Mouse (Mus musculus) Muller cell, postnatal 12 days (primary cell): ENCODE measurements around the gene Pds5b.
"Not testable (repeated sequence)": the region's sequence is repeated elsewhere in the genome, so short reads cannot be mapped to it uniquely, and the experiment has no call there.

Source experiments
- DNase-seq: peaks from one replicate; pipeline ENCODE4 v3.0.0-alpha.2; 2015; ENCODE audit errors: inconsistent ontology term

The Pds5b gene

GRCm38 (mm10) chr5:150673153-150673835, at the start of gene Pds5b:
TSS of gene Pds5b (plus strand) at chr5:150673739.
- peak; percentile 97 for DNase-seq

GRCm38 (mm10) chr5:150625528-150625927, 48.0 kb upstream of the Pds5b start:
- DNase-seq, result no peak

DNA sequence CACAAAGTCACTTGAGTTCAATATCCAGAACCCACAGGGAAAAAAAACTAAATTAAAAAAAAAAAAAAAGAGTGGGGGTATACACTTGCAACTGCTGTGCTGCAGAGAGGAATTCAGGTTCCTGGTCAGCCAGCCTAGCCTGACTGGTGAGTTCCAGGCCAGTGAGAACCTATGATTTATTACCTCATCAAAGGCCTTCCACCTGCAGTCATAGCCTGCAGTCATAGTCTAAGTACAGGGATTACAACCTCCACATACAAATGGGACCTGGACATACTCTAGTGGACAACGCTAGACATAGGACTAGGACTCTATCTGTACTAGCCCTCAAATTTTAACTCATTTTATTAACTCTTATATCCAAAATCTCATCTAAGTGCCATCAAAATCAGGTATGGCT, 44.3 kb upstream of the Pds5b start:
- no peak for DNase-seq

- DNase-seq, result no peak
Observed at GRCm38 (mm10) chr5:150629692-150630091, 43.8 kb upstream of the Pds5b start.

DNA sequence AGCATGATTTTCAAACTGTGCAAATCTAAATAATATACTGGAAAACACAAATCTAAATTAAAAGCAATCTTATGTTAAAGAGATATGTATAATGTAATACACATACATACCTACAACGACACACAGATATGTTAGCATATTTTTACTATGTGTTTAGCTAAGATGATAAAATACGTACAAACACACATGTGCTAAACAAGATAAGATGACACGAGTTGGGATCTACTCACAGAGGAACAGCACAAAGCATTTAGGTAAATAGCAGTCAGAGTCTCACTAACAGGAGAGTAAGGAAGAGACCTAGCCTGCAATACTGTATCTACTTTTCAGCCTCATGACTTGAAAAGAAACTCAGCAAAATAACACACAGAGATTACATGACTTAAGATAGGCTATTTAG, 32.1 kb upstream of the Pds5b start:
- DNase-seq, result no peak

DNA sequence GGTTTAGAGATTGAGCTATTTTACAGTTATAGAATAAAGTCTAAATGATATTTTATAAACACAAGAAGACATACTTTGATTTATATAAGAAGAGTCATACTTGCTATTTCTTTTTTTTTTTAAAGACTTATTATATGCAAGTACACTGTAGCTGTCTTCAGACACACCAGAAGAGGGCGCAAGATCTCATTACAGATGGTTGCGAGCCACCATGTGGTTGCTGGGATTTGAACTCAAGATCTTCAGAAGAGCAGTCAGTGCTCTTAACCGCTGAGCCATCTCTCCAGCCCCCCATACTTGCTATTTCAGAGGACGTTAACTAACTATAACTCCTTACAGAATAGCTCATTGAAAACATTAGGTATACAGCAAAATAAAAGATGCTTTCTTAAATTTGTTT, 30.1 kb upstream of the Pds5b start:
- not testable (repeated sequence) for DNase-seq

GRCm38 (mm10) chr5:150644926-150645325, 28.6 kb upstream of the Pds5b start:
- DNase-seq, result no peak

GRCm38 (mm10) chr5:150652578-150652977, 21.0 kb upstream of the Pds5b start:
- no peak for DNase-seq

- DNase-seq, result no peak
Observed at GRCm38 (mm10) chr5:150654548-150654947, 19.0 kb upstream of the Pds5b start.

- not testable (repeated sequence) for DNase-seq
Observed at GRCm38 (mm10) chr5:150659425-150659824, 14.1 kb upstream of the Pds5b start.

GRCm38 (mm10) chr5:150660296-150660695, 13.2 kb upstream of the Pds5b start:
- not testable (repeated sequence) for DNase-seq

DNA sequence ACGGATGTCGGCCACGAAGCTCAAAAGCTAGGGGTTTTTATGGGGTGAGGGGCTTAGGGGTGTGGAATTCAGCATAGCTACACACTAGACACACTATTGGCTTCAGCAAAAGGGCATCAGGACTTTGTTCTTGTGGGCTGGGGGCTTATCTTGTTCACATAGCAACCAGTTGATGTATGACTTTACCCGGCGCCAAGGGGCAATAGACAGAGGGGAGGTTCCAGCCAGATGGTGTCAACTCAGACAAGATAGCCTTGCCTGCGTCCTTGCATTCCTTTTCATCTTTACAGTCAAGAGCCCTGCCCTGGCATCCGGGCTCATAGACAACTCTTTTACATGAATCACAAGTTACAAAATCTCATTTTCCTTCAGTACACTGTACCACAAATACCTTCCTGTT, 9.6 kb upstream of the Pds5b start:
- not testable (repeated sequence) for DNase-seq

DNA sequence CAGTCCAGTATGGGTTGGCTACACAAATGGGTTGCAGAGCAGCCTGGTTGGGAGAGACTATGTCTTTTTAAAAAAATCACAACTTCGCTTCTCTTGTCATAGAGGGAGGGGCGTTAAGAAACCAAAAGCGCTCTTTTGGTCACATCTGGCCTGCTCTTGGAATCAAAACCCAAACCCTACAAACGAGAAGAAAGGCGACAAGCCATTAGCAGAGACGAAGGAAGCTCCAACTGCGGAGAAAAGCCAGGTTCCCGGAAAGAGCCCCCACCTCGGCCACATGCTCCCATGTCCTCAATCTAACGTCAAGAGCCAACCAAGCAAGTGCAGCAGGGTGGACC, 8.8 kb upstream of the Pds5b start:
- DNase-seq, result no peak

DNA sequence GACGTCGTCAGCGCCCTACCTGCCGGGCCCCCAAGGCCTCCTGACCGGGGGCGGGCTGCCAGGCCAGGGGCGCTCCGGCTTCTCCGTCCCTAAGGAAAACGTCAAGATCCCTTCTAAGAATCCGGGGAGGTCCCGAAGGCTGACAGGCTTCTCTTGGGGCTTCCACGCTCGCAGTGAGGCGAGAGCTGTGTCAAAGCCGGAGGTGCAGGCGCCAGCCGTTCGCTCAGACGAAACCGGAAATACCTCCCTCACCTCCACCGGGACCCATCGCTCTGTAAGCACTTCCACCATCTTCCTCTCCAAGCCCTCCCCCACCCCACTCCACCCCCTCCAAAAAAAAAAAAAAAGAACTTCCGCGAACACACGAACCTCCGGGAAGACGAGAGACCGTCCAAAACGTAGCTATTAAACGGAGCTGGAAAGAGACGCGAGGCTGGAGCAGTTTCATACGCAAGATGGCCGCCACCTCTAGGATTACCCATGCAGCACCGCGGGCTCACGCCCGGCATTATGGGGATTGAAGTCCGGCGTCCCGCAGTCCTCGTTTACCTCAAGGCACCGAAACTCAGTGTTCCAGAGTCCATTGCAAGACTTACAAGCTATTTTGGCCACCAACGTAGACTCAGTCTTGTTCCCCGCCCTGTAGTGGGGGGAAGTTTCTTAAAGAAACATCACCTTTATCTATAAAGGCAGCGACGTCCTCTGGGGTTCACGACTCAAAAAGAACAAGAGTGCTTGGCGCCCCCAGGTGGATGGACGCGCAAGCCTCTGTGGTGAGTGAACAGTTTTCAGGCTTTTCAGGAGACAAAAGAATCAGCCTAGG, 8.2 kb upstream of the Pds5b start:
- DNase-seq, result peak; percentile 98

GRCm38 (mm10) chr5:150666133-150666739, 7.3 kb upstream of the Pds5b start, which contains the start of gene N4bp2l2:
TSS of gene N4bp2l2 (minus strand) at chr5:150666183.
- DNase-seq, result not testable (repeated sequence)

GRCm38 (mm10) chr5:150668731-150669130, 4.8 kb upstream of the Pds5b start:
- DNase-seq, result no peak

DNA sequence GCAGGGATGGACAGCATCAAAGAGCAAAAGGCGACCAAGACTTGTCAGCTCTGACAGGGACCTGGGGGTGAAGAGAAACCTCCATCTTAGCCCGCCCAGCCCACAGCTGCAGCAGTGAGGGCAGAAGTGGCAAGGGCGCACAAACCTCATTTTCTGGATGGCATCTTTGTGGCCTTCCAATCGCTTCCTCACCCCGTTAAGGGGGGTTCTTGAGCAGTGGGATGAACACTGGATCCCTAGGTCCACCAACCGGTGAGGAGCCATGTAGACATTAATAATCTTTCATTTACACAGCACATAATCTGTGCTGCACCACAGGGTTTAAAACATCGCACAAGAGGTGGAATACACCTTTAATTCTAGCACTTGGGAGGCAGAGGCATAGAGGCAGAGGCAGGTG, 1.2 kb upstream of the Pds5b start:
- no peak for DNase-seq

- DNase-seq, result peak; percentile 57
Observed at GRCm38 (mm10) chr5:150673880-150674621, 512 bp downstream of the Pds5b start.

DNA sequence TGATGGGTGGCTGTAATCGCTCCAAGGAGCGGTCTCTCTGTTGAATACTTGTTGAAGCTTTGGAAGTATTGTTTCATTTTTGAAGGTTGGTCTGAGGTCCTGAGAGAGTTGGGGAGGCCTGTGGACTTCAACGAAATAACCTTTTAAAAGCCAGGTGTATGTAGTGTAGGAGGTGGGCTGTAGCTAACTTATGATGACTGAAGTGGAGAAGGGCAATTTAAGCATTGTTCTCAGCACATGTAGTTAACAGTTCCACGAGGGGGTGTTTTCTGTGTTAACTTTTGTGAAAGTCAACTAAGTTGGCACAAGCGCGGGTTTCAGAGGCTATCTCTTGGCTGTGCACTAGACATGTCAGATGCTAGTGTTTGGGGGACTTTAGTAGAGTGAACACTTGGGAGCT, 1.3 kb downstream of the Pds5b start:
- DNase-seq, result no peak

- DNase-seq, result not testable (repeated sequence)
Observed at GRCm38 (mm10) chr5:150682862-150683261, 9.3 kb downstream of the Pds5b start.

- peak; percentile 33 for DNase-seq
Observed at GRCm38 (mm10) chr5:150690685-150691084, 17.1 kb downstream of the Pds5b start.

DNA sequence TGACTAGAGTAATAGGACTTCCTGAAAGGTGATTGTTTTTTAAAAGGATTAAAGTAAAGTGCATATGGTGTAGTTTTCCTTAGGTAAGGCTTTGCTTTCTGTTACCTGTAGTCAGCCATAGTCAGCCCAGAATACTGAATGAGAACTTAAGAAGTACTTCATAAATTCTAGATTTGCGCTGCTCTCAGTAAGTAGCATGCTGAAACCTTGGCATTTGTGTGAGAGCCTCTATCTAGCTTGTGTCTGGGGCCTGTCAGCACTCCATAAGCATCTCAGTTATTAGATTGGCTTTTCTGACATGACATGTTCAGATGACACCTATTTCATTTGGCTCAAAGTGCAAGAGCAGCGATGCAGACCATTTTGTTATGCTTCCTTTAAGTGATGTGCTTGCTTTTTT, 19.7 kb downstream of the Pds5b start:
- DNase-seq, result no peak
